Mouse (Mus musculus) layer of hippocampus, adult 2 months (tissue): ENCODE measurements around the gene Cox10. TPM values are rescaled to one million over a fixed set of nuclear protein-coding genes. Genes with fewer than 3 reads are reported as not detected.
A peak's percentile ranks its signal among the peaks of the same experiment; 100 is the strongest.

Source experiments
- DNase-seq, 2 experiments: peaks; one replicate each; pipeline ENCODE4 v3.0.0; 2022; ENCODE audit warnings: low spot score in 2 of 2
- H3K27ac ChIP-seq: fragments of 200-600 bp; 2 replicates; pipeline ENCODE4 v1.8.1; 2022
- H3K4me3 ChIP-seq: fragments of 200-600 bp; 2 replicates; pipeline ENCODE4 v1.8.1; 2022; ENCODE audit warnings: mild to moderate bottlenecking
- CTCF ChIP-seq: fragments of 200-600 bp; conservative IDR thresholded peaks from 2 replicates; pipeline ENCODE4 v1.8.1; 2022; ENCODE audit warnings: antibody characterized with exemption, mild to moderate bottlenecking, moderate library complexity
- total RNA-seq, 2 experiments: library from RNA; stranded (reverse); gene quantifications; 2 replicates each; pipeline ENCODE4 v1.2.3; 2021

Gene Cox10
- total RNA-seq, 2 experiments from 2014 or later: 23.3 to 24.5 TPM

GRCm38 (mm10) chr11:64073379-64073778 lies 5.9 kb downstream of the Cox10 start:
- DNase-seq: no peak
- TF ChIP-seq CTCF: no peak
- H3K27ac ChIP-seq: no peak overlapping the region

GRCm38 (mm10) chr11:64071536-64071935 lies 7.7 kb downstream of the Cox10 start:
- H3K27ac ChIP-seq: no peak overlapping the region
- no peak overlapping the region for H3K4me3 ChIP-seq
- no peak for TF ChIP-seq CTCF
- DNase-seq: no peak

More at GRCm38 (mm10) chr11:64073379-64073778, 5.9 kb downstream of the Cox10 start:
- no peak overlapping the region for H3K4me3 ChIP-seq

GRCm38 (mm10) chr11:64066001-64066400 lies 13.3 kb downstream of the Cox10 start:
- DNase-seq: no peak
- no peak for TF ChIP-seq CTCF
- H3K4me3 ChIP-seq: no peak overlapping the region
- H3K27ac ChIP-seq: no peak overlapping the region

GRCm38 (mm10) chr11:64063130-64063529 lies 16.1 kb downstream of the Cox10 start:
- DNase-seq: no peak
- Histone ChIP-seq H3K4me3 (no peak overlapping the region), H3K27ac (no peak overlapping the region)
- no peak for TF ChIP-seq CTCF

- TF ChIP-seq CTCF: no peak
- Histone ChIP-seq H3K27ac (no peak overlapping the region), H3K4me3 (no peak overlapping the region)
- no peak for DNase-seq
Observed at GRCm38 (mm10) chr11:64062226-64062625, 17.0 kb downstream of the Cox10 start.

GRCm38 (mm10) chr11:64059305-64059704 lies 20.0 kb downstream of the Cox10 start:
- H3K27ac ChIP-seq: no peak overlapping the region
- TF ChIP-seq CTCF: no peak
- H3K4me3 ChIP-seq: no peak overlapping the region
- no peak for DNase-seq

- DNase-seq: peak in 1 of 2 experiments; percentile 21
- no peak overlapping the region for H3K4me3 ChIP-seq
- H3K27ac ChIP-seq: no peak overlapping the region
- TF ChIP-seq CTCF: no peak
Observed at GRCm38 (mm10) chr11:64058474-64058873, 20.8 kb downstream of the Cox10 start.

GRCm38 (mm10) chr11:64053371-64053770 lies 25.9 kb downstream of the Cox10 start:
- Histone ChIP-seq H3K27ac (no peak overlapping the region), H3K4me3 (no peak overlapping the region)
- TF ChIP-seq CTCF: no peak
- no peak for DNase-seq

- DNase-seq: peak; percentile 15 to 26
- Histone ChIP-seq H3K4me3 (no peak overlapping the region; the same call in 1 of the 2 replicates), H3K27ac (peak overlapping the region; percentile 72; the same call in 1 of the 2 replicates)
- no peak for TF ChIP-seq CTCF
Observed at GRCm38 (mm10) chr11:64051195-64051968, 27.9 kb downstream of the Cox10 start.

GRCm38 (mm10) chr11:64047432-64047831 lies 31.8 kb downstream of the Cox10 start:
- DNase-seq: no peak
- no peak for TF ChIP-seq CTCF
- no peak overlapping the region for H3K27ac ChIP-seq
- H3K4me3 ChIP-seq: no peak overlapping the region

GRCm38 (mm10) chr11:64045041-64045440 lies 34.2 kb downstream of the Cox10 start:
- H3K4me3 ChIP-seq: no peak overlapping the region
- no peak overlapping the region for H3K27ac ChIP-seq
- no peak for TF ChIP-seq CTCF
- DNase-seq: no peak

- DNase-seq: peak in 1 of 2 experiments; percentile 11
- Histone ChIP-seq H3K4me3 (no peak overlapping the region), H3K27ac (no peak overlapping the region)
- no peak for TF ChIP-seq CTCF
Observed at GRCm38 (mm10) chr11:64044024-64044423, 35.2 kb downstream of the Cox10 start.

- no peak overlapping the region for H3K4me3 ChIP-seq
- DNase-seq: no peak
- no peak overlapping the region for H3K27ac ChIP-seq
- TF ChIP-seq CTCF: no peak
Observed at GRCm38 (mm10) chr11:64041281-64041680, 38.0 kb downstream of the Cox10 start.

- no peak for TF ChIP-seq CTCF
- DNase-seq: no peak
- no peak overlapping the region for H3K4me3 ChIP-seq
- H3K27ac ChIP-seq: no peak overlapping the region
Observed at GRCm38 (mm10) chr11:64039600-64039999, 39.7 kb downstream of the Cox10 start.
